In the genomic region with DNA sequence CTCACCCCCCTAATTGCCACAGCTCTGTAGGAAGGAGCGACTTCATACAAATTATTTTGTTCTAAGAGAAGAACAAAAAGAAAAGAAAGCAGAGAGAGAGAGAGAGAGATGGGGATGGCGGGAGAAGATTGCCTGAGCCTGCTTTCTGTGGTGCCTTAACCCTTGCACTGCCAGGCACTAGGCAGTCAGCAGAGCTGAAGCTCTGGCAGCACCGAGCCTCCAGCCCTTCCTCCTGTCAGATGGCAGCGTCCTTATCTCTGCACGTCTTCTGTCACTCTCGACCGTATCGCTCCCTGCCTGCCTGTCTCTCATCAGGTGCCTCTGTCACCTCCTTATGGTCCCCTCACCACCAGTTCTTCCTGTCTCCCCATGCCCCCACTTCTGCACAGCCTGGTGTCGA, we compare ENCODE assay signal across 10 mouse cellular contexts.
DNase-seq lines count a peak whose midpoint lies in the region; ATAC-seq and TF ChIP-seq lines count a peak whose summit lies in the region.
"Had no signal": no experiment of that assay in that cellular context is flagged by ENCODE, and none has a peak within 500 bp of the region (broad histone marks: within the 10 kb centered on the region; RNA-seq: fewer than 3 reads in every experiment).

No protein-coding gene starts in this region.

- no peaks in the 10 kb centered on the region for H3K9me3 ChIP-seq in heart, embryonic 12.5 days (replicated peaks)
- H3K9me3 ChIP-seq in forebrain, embryonic 10.5 days = no peaks in the 10 kb centered on the region
- no peaks in the 10 kb centered on the region for H3K9me3 ChIP-seq in midbrain, embryonic 14.5 days (ENCODE audit: control insufficient read depth, low read length)
- H3K9me3 ChIP-seq: limb, embryonic 13.5 days had no signal

- peaks cover 40% of the 10 kb centered on the region for H3K4me1 ChIP-seq in heart, embryonic 12.5 days (replicated peaks)
- no peaks in the 10 kb centered on the region for H3K4me1 ChIP-seq in heart, adult 2 months (ENCODE audit: control insufficient read depth, insufficient read depth, low read length)
- H3K4me1 ChIP-seq in forebrain, embryonic 10.5 days = peaks cover 49% of the 10 kb centered on the region
- H3K4me1 ChIP-seq in midbrain, embryonic 14.5 days (ENCODE audit: control insufficient read depth, insufficient read depth, low read length) = peaks cover 25% of the 10 kb centered on the region
- H3K4me1 ChIP-seq: limb, embryonic 13.5 days had no signal

- H3K4me3 ChIP-seq in heart, embryonic 12.5 days = no peak overlapping the region
- no peak overlapping the region for H3K4me3 ChIP-seq in heart, adult 2 months
- no peak overlapping the region for H3K4me3 ChIP-seq in forebrain, embryonic 10.5 days
- no peak overlapping the region for H3K4me3 ChIP-seq in midbrain, embryonic 14.5 days (replicated peaks; ENCODE audit: low read depth, low read length)
- H3K4me3 ChIP-seq in gastrocnemius, adult 2 months = no peak overlapping the region
- H3K4me3 ChIP-seq: limb, embryonic 13.5 days had no signal

- H3K36me3 ChIP-seq in heart, embryonic 12.5 days = no peaks in the 10 kb centered on the region
- no peaks in the 10 kb centered on the region for H3K36me3 ChIP-seq in heart, adult 2 months (ENCODE audit: control insufficient read depth, insufficient read depth, low read length)
- H3K36me3 ChIP-seq in forebrain, embryonic 10.5 days (replicated peaks) = no peaks in the 10 kb centered on the region
- no peaks in the 10 kb centered on the region for H3K36me3 ChIP-seq in midbrain, embryonic 14.5 days (ENCODE audit: control insufficient read depth, insufficient read depth, low read length)
- H3K36me3 ChIP-seq: limb, embryonic 13.5 days had no signal

- H3K9ac ChIP-seq in heart, embryonic 12.5 days = no peak overlapping the region
- H3K9ac ChIP-seq in heart, adult 2 months (ENCODE audit: low read depth, low read length) = no peak overlapping the region
- peak overlapping the region; percentile 42 for H3K9ac ChIP-seq in midbrain, embryonic 14.5 days (replicated peaks; ENCODE audit: low read length)
- H3K9ac ChIP-seq: limb, embryonic 13.5 days had no signal

- H3K27ac ChIP-seq in heart, embryonic 12.5 days (ENCODE audit: poor library complexity, severe bottlenecking) = peak overlapping the region; percentile 79
- no peak overlapping the region for H3K27ac ChIP-seq in heart, adult 2 months
- peak overlapping the region; percentile 68 for H3K27ac ChIP-seq in forebrain, embryonic 10.5 days
- peak overlapping the region; percentile 81 for H3K27ac ChIP-seq in midbrain, embryonic 14.5 days (replicated peaks; ENCODE audit: low read depth, low read length)
- no peak overlapping the region for H3K27ac ChIP-seq in gastrocnemius, adult 2 months
- H3K27ac ChIP-seq: limb, embryonic 13.5 days had no signal

- no peak for DNase-seq in heart, adult 2 months
- no peak for DNase-seq in forebrain, embryonic 10.5 days (ENCODE audit: extremely low spot score, low spot score)
- peak; percentile 67 for DNase-seq in liver
- peak; percentile 70 for DNase-seq in midbrain, embryonic 14.5 days
- no peak for DNase-seq in gastrocnemius, adult 2 months
- DNase-seq in layer of hippocampus, adult 9-11 months = no peak

- 0 out of 2 replicates have a peak, but pooled peaks cover 5% of the 10 kb centered on the region for H3K27me3 ChIP-seq in heart, embryonic 12.5 days (replicated peaks)
- H3K27me3 ChIP-seq in heart, adult 2 months (ENCODE audit: control insufficient read depth, insufficient read depth, low read length) = no peaks in the 10 kb centered on the region
- peaks cover 50% of the 10 kb centered on the region for H3K27me3 ChIP-seq in forebrain, embryonic 10.5 days (ENCODE audit: poor library complexity, severe bottlenecking)
- no peaks in the 10 kb centered on the region for H3K27me3 ChIP-seq in midbrain, embryonic 14.5 days (ENCODE audit: control insufficient read depth, insufficient read depth, low read length)

- TF ChIP-seq POLR2A in heart, adult 2 months (IDR thresholded peaks at IDR 0.05; ENCODE audit: insufficient read depth, low read depth, low read length) = no peak

- intact Hi-C loops in heart, adult 2 months (cut with DNase I) = loop anchor here (5.0 kb wide), 1 partner anchor 48 kb away; no protein-coding TSS in a partner anchor
- intact Hi-C loops in gastrocnemius, adult 2 months (cut with DNase I) = loop anchor here (5.0 kb wide), 1 partner anchor 48 kb away; no protein-coding TSS in a partner anchor

- TF ChIP-seq EP300 in heart, adult 2 months (IDR thresholded peaks at IDR 0.05; ENCODE audit: insufficient read depth, low read depth, low read length) = no peak

- 6% methylated on average over 9 of the region's 9 CpGs for WGBS in heart, embryonic 12.5 days
- 14% methylated on average over 9 of the region's 9 CpGs for WGBS in heart, adult 2 months
- 50% methylated on average over 9 of the region's 9 CpGs for WGBS in forebrain, embryonic 10.5 days
- 27% methylated on average over 9 of the region's 9 CpGs for WGBS in midbrain, embryonic 14.5 days

- H3K4me2 ChIP-seq in heart, embryonic 12.5 days = peak overlapping the region; percentile 3; the same call in 1 of the 2 replicates
- H3K4me2 ChIP-seq in midbrain, embryonic 14.5 days (ENCODE audit: low read length) = peak overlapping the region; percentile 18
- H3K4me2 ChIP-seq: limb, embryonic 13.5 days had no signal

- ATAC-seq in heart, embryonic 12.5 days (ENCODE audit: insufficient number of reproducible peaks, low FRiP score) = peak; percentile 38; the same call in 1 of the 2 replicates
- ATAC-seq in midbrain, embryonic 14.5 days (ENCODE audit: low FRiP score, low TSS enrichment) = no peak
- ATAC-seq in monocyte, adult 5-6 weeks (replicated peaks; ENCODE audit: insufficient number of reproducible peaks, low FRiP score, low TSS enrichment, poor library complexity, severe bottlenecking) = no peak
- ATAC-seq: Patski had no signal

- no peaks in the 10 kb centered on the region for H3K79me2 ChIP-seq in heart, adult 2 months (replicated peaks; ENCODE audit: control insufficient read depth, insufficient read depth, low read length)

- TF ChIP-seq CTCF in heart, adult 2 months (IDR thresholded peaks at IDR 0.05) = no peak
- TF ChIP-seq CTCF in gastrocnemius, adult 2 months (IDR thresholded peaks at IDR 0.05) = no peak

Comparison
In these comparisons a context has a peak if more than half of its experiments do, and no peak if none do; other contexts are left out.
1. H3K27ac ChIP-seq: peak in heart, embryonic 12.5 days (single experiment), forebrain, embryonic 10.5 days (single experiment) and midbrain, embryonic 14.5 days (single experiment); none in heart, adult 2 months (single experiment) and gastrocnemius, adult 2 months (single experiment).
2. DNase-seq: peak in liver (single experiment) and midbrain, embryonic 14.5 days (single experiment); none in heart, adult 2 months (0 of 2), forebrain, embryonic 10.5 days (single experiment), gastrocnemius, adult 2 months (single experiment) and layer of hippocampus, adult 9-11 months (single experiment).